Mouse (Mus musculus) frontal cortex, adult 2 months (tissue): ENCODE results near the gene Larp6. TPM values are rescaled to one million over a fixed set of nuclear protein-coding genes. Genes with fewer than 3 reads are reported as not detected.

Source experiments
- DNase-seq, 2 experiments: peaks; one replicate each; pipeline ENCODE4 v3.0.0; 2022; ENCODE audit warnings: low spot score in 1 of 2; ENCODE audit errors: extremely low spot score in 1 of 2
- polyA plus RNA-seq: library from polyadenylated mRNA; depleted of rRNA; stranded (reverse); fragments of >200 nt; gene quantifications from 2 replicates; pipeline ENCODE4 v1.2.3, GENCODE M21; 2012; rRNA removed

Larp6 gene
- polyA plus RNA-seq, 1 experiment = 25.2 TPM

DNA sequence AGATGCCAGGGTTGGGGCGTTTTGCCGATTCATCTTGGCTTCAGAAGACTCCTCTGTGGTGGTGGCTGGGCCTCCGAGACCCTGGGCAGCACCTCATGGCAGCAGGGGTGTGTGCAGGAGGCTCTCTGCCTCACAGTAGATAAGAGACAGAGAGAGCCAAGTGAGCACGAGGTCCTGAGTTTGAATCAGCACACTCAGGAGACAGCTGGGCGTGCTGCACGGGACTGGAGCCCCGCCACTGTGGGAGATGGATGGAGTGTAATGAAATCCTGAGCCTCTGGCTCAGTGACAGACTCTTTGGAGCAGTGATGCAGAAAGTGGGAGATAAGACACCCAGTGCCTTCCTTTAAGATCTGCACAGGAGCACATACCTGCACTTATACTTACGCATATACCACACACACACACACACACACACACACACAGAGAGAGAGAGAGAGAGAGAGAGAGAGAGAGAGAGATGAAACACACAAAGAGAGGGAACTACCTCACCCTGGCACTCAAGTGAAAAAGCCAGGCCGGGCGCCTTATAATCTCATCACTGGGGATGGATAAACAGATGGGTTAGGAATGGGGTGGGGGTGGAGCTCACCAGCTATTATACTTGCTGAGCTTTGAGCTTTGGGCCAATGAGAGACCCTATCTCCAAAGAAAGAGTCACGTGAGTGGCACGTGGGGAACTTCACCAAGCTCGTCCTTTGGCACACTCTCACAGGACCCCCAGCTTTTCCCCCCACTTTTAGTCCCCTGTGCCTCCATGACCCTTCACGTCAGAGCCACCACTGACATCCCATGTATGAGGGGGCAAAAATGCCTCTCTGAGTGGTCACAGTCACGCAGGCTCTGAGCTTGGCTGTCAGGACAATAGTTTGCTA, 44.3 kb downstream of the Larp6 start:
- no peak for DNase-seq

DNA sequence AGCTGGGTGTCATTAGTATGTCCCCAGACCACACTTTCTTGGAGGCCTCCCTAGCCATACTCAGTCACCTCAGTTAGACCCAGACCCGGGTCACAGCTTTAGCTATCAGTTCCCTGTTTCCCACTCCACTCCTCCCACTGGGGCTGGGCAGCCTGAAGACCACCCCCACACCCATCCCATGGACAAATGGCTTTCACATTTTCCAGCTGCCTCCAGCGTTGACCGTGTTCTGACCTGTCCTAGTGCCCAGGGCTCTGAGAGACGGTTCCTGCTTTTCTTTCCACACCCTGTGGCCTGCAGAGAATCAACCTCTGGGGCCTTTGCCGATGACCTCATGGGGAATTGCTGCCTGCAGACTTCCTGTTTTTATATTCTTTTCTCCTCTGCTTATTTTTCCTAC, 45.0 kb downstream of the Larp6 start:
- no peak for DNase-seq

- DNase-seq = no peak
Measured at GRCm38 (mm10) chr9:60759436-60760007, 46.7 kb downstream of the Larp6 start.

DNA sequence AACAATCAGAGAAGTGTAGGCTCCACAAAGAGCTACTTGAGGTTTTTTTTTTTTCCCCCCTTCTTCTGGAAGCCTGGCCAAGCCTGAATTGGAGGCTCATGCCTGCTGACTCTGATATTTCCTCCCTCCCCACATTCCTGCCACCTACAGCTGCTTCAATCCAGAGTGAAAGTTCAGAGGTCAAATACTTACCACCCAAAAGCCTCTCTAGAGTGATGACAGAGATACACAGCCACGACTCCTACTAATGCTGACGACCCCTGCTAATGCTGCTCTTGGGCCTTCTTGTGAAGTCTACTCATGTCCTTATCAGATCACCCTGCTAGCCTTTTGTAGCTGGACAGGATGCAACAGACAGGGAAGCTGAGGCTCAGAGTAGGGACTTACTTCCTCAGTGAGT, 52.4 kb downstream of the Larp6 start:
- no peak for DNase-seq

DNA sequence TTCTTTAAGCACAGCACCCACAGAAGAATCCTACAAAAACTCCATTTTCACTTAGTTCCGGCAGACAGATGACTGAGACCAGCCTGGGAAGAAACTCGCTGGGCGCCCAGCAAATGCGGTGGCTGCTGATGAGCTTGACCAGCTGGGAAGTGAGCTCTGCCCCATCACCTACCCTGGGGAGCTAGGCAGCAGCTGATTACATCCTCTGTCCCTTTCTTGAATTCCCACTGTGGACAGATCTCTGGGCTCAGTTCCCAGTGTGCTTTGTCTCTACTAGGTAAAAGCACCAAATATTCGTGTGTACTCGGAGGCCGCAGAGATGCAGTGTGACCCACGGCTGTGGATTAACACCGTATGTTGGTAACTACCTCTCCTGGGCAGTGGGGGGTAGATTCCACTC, 55.6 kb downstream of the Larp6 start:
- DNase-seq = no peak

- no peak for DNase-seq
Measured at GRCm38 (mm10) chr9:60769711-60770111, 56.9 kb downstream of the Larp6 start.

DNA sequence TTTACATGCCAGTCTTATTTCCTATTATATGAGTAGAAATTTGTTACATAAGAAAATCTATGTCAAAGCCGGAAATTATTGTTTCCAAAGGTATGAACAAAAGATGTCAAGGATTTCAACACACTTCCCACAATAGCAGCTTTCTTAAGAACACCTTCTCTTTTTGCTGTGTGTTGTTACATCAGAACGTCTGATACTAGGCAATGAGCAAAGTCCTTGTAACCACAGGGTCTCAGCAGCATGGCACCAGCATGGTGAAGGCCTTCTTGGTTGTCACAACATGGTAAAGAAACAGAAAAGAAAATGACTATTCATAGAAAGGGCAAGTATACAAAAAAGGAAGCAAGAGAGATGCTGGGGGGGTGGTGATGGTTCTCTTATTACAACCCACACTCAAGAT, 60.9 kb downstream of the Larp6 start:
- no peak for DNase-seq

- DNase-seq = no peak
Measured at GRCm38 (mm10) chr9:60776899-60777298, 64.1 kb downstream of the Larp6 start.

DNA sequence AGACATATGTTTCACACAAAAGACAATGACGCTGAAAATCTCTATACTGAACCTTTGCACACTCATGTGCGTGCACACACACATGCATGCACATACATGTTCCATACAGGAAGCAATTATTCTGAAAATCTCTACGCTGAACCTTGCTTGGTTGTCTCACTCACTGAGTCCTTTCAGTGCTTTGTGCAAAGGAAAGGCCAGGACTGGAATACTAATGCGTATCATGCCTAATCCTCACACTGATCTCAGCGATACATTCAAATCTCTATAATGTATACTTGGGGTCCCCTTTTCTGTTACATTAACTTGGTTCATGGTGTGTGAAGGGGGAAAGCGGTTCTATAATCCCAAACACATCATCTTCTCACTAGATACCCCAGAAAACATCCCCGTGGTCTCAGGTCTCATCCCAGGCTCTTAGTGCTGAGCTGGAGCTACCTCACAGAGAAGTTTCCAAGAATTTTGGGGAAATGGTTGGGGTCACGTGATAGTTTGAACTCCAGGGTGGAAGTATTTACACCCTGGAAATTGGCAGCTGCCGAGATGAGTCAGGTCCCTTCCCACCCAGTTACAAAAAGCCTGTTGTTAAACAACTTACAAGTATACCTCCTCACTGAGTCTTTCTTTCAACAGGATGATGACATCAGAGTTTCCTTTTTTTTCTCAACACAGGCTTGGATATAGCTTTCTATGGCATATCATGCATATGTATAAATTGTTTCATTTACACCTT, 69.4 kb downstream of the Larp6 start:
- no peak for DNase-seq

DNA sequence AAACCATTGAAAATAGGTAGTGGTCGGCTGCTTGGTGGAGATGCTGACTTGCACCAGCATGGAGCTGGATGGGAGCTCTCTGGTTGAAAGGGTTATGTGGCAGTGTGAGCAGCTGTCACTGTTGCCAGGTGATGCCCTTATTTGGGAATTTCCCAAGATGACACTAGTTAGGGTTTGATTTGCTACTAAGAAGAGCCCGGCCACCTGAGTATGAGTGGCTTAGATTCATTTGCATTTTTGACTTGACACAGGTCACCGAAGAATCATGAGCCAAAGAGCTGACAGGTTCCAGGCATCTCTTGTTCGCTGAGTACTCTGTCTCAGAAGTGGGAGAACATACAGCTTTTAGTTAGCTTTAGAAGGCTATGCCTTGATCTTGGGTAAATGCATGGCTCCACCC, 72.3 kb downstream of the Larp6 start:
- no peak for DNase-seq

GRCm38 (mm10) chr9:60787517-60788110, 74.8 kb downstream of the Larp6 start:
- DNase-seq = no peak

Other genes starting within 250 kb of the Larp6 start
- 4.7 TPM in 2 replicates for gene Thsd4, start 190.9 kb upstream of the Larp6 start, polyA plus RNA-seq
- 65.1 and 67.9 TPM in 2 replicates for gene Lrrc49, start 24.8 kb upstream of the Larp6 start, polyA plus RNA-seq
- gene Uaca, start 81.6 kb downstream of the Larp6 start, polyA plus RNA-seq = 9.0 and 11.9 TPM in 2 replicates